Mouse (Mus musculus): Measurements from ENCODE around the gene Arhgef26. TPM values are rescaled to one million over a fixed set of nuclear protein-coding genes. Genes with fewer than 3 reads are reported as not detected.

The Arhgef26 gene
- 10 to 100 TPM; 47.6 to 47.8 TPM for total RNA-seq (2021)
- long read RNA-seq, full-length matches to known transcripts = 14 of 21 reads
- long read RNA-seq, partial matches to known transcripts = 4 of 21 reads
- long read RNA-seq, other reads (novel, unspliced or antisense) = 3 of 21 reads

DNA sequence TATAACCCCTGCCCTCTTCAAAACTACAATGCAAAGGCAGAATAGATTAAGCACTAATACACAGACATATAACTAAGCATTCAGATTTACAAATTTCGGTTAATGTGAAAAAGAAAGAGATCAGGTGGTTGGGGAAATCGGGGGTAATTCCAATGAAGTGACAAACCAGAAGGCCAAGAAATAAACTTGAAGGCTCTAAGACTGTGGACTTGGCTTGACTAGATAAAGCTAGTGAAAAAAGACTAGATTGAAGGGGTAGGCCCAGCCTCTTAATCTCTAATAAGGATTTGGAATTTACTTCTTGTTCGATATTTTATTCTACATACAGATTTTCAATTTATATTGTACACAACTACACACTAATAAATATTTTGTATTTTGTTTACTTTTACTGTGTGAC is at the start of gene Arhgef26:
Gene Arhgef26 (plus strand): TSS at position 301 of the 400 bp plus-strand sequence.
- DNase-seq (ENCODE audit: low spot score in 2 of 2) = no peak

DNA sequence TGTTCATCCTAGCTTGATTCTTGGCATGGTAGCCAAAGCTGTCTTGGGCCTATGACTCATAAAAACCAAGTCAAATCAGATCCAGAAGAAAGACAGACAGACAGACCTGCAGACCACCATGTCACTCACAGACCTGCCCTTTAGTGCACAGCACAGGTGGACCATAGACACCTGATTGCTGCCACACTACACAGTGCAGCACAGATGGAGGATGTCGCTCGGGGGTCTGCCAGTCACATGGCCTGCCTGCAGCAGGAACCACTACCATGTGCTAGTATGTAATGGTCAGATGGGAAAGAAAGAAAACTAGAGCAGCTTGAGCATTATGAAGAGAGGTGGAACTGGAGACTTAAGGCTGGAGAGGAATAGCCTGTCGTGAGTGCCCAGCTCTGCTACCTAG is 27.7 kb upstream of the Arhgef26 start:
- DNase-seq (ENCODE audit: low spot score in 2 of 2) = no peak

DNA sequence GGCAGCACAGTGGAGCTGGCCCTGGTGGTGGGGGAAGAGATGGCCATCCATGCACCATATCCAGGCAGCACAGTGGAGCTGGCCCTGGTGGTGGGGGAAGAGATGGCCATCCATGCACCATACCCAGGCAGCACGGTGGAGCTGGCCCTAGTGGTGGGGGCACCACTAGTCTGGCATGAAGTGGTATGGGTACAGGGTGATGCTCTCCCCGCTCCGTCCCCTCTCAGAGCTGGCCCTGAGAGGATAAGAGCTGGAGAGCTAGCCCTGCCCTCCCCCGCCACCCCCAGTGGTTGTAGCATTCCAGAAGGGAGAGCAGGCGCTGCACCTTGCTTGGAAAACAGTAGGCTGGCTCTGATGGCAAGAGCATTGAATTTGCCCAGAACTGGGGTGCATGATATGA is 26.9 kb upstream of the Arhgef26 start:
- no peak for DNase-seq (ENCODE audit: low spot score in 2 of 2)

DNA sequence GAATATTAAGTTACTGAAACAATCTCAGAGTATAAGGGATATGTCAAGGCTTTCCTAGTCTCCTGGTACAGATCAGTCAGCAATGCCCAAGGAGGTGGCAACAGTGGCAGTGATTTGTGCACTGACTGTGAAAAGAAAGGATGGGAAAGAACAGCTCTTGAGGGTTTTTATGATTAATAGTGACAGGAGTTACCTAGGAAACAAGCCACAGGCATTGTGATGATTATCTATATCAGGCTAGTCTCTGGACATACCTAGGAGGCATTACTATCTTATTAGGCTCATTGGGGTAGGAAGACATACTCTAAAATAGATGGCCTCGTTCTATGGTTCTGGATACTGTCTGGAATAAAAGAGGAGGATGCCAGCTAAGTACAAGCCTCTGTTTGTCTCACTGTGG is 13.4 kb upstream of the Arhgef26 start:
- no peak for DNase-seq (ENCODE audit: low spot score in 2 of 2)

DNA sequence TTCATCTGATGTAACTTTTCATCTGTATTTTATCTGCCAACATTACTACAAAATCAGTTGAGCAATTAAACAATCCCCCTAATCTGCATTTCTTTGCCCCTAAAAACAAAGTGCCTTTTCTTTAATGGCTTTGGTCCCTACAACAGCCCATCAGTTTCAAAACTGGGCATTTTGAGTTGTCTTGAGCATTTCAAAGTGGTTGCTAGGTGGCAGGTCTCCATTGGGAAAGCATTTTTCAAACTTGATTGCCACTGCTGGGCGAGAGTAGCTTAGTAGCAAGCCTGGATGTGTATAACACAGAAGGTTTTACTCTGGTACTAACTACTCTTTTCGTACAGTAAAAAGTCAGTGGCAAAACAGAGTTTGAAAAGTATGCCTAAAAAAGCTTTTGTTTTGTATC is 10.2 kb upstream of the Arhgef26 start:
- DNase-seq (ENCODE audit: low spot score in 2 of 2) = no peak

DNA sequence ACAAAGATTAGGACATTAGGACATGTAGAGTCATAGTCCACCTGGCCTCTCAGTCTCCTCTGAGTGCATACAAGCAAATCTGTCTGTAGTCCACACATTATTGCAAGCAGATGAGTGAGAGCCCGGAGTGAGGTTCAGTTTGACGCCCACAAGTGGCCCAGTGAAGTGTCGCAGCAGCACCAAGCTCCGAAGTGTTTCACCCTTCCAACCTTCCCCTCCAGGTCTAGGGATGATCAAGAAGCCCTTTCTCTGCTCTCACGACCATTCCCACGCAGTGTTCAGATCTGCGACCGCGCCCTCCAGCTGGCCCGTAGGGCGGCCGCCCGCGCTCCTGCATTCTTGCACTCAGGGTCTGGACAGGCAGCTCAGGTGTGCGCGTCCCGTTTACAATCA is 313 bp downstream of the Arhgef26 start:
- no peak for DNase-seq (ENCODE audit: low spot score in 2 of 2)

DNA sequence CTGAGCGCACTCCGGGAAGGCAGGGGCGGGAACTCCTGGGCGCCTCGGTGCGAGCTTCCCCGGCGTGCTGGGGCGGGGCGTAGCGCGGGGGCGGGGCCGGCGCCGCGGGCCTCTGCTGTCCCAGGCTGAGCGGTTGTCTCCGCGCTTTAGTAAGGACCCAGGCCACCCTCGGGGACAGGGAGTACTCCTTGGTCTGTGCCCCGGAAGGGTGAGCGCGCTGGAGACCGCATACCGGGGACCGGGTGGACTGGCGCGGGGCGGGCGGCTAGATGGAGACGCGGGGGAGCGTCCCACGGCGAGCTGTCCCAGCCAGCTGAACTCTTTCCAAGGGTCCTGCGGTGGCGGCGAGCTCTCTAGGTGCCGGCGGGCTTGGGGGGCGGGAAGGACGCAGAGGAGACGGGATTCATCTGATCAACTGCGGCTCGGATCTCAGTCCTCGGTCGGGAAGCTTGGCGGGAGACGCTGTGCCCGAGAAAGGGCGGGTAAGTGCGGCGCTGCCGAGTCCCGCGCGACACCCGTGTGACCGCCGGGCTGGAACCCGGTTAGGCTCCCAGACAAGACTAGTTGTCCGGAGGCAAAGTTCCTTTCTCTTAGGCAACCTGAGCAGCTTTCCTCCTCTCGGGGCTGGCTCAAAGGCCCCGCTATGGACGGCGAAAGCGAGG is 841 bp downstream of the Arhgef26 start:
- DNase-seq (ENCODE audit: low spot score in 2 of 2) = peak; percentile 62 to 72

DNA sequence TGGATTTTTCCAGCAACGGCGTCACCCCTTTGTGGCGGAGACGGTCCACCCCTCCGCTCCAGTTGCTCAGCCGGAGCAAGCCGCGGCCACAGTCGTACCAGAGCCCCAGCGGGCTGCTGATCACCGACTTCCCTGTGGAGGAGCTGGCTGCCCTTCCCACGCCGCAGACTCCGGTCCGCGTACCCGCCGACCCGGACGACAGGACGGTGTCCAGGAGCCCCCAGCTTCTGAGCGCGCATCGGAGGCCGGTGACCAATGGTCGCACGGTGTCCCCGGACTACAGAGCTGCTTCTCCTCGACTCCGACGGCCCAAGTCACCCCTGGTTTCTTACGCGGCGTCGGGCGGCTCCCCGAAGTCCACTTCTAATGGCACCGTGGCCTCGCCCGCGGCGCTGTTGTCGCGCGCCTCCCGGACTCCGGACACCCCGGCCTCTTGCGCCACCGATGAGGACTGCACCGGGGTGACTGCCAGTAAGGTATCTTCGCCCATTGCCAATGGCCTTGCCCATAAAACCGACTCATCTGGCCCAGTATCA is 1.4 kb downstream of the Arhgef26 start:
- peak; percentile 25 to 58 for DNase-seq (ENCODE audit: low spot score in 2 of 2)

DNA sequence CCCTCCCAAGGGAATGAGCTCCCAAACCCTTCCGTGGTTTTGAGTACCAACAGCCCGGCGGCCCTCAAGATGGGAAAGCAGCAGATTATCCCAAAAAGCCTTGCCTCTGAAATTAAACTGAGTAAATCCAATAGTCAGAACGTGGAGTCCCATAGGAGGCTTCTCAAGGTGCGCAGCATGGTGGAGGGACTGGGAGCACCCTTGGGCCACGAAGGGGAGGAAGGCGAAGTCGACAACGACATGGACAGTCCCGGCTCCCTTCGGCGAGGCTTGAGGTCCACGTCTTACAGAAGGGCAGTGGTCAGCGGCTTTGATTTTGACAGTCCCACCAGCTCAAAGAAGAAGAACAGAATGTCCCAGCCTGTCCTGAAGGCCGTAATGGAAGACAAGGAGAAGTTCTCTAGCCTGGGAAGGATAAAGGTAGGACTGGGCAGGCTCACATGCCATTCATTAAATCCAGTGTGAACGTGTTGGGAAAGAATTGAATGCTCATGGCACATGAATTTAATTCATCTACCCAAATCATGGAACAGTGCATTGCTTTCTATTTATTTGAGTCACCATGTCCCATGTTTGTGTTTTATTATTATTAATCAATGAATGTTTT is 2.1 kb downstream of the Arhgef26 start:
- DNase-seq (ENCODE audit: low spot score in 2 of 2) = peak in 1 of 2 experiments; percentile 29

DNA sequence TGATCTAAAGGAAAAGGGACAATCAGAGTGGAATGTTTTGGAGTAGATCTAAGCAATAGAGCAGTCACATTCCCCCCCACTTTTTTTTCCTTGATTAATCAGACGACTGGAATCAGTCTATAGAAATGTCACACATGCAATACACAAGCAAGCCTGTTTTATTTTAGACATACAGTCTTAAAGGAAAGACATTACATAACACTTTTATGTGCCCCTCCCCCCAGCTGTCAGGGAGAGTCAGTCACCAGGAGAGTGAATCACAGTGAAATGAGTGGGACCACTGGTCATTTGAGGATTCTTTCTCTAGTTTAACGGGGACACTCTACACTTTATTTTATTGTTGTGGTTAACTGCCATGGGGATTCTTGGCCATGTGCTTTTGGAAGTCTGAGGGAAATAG is 2.7 kb downstream of the Arhgef26 start:
- no peak for DNase-seq (ENCODE audit: low spot score in 2 of 2)

DNA sequence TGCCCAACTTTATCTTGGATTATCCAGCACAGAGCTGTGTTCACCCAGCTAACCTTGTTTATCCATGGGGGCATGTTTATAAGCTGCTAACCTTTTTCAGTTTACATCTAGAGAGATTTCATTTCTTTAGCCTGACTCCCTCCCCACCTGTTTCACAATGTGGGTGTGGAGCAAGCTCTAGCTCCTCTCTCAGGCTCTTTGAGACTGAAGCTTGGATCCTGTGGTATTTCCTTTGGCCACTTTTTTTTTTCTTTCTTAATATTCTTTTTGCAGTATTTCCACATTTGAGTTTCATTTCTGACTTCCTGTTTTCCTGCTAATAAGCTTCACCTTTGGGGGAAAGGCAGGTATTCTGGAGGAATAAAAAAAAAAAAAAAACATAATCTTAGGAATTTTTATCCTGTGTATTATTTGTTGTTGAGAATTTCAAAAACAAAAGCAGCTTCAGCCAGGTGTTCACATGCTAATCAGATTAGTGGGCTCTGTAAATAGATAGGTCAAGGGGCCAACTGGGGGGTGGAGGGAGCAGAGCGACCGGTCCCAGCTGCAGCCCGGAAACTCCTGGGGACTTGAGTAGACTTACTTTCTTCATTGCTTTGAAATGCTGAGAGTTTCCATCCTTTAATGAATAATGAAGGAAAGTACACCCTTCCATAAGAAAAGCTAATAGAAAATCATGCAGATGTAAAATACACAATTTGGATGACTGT is 3.5 kb downstream of the Arhgef26 start:
- no peak for DNase-seq (ENCODE audit: low spot score in 2 of 2)

DNA sequence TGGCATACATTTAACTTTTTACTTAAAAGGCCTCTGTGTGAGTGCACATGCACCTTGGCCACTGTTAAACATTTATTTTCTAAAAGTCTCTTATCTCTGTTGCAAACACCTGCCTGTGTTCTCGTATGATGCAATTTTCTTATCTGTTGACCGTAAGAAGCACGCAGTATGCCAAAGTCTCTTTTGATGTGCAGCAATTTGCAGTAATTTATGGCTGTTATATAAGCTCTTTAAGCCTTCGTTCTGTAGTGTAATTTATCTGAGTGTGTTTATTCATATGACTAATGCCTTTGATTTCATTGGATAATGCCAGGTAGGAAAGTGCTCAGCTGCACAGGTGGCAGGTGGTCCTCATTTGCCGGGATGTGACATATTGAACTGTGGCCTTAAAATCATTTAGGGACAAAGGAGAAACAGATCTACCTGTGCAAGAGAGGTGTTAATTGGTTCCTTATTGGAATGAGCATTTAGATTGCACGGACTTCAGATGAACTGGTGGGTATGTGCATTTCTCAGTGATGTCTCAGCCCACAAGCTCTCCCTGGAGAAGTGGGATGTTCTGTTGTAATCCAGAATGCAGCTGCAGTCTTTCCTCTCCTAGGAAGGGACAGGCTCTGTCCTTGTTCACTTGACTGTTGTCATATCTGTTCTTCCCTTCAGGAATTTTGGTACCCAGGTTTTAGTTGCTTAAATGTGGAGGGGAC is 10.5 kb downstream of the Arhgef26 start:
- no peak for DNase-seq (ENCODE audit: low spot score in 2 of 2)

DNA sequence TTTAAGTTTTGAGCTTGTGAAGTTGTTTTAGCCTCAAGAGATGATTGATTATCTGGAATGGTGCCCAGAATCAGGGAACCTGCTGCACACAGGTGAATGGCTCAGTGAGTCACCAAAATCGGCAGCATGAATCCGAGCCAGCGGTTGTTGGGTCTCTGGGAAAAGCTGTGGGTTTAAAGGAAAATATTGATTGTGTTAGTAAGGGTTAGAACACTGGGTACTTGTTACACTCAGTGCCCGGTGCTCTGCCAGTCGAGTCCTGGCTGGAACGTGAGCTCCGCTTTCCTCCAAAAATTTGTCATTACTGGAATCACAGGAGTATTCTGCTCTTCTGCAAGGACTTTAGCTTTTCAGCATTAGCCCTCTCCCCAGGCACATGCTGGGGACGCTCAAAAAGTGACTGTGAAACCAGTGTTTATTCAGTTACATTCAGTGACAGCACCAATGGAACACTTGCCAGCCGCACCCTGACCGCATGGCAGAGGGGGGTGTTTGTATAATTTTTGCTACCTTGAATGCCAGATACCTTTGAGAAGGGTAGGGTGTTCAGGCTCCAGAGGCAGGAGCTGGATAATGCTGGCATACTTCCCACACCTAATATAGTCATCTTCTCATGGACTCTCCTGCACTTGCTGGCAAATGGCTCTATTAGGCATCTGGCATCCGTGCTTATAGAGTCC is 11.2 kb downstream of the Arhgef26 start:
- no peak for DNase-seq (ENCODE audit: low spot score in 2 of 2)

DNA sequence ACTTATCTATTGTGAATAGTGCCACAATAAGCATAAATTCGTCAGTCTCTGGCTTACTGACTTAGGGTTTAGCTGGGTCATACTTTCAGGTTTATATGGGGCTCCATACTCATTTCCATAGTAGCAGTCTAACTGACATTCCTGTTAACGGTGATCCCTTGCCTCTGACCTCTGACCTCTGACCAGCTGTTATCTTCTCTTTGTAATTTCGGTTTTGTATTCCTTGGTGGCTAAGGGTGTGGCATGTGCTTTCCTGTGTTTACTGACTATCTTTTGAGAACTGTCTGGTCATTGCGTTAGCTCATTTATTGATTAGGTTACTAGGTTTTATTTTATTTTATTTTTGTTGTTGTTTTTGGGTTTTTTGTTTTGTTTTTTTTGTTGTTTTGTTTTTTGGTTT is 13.9 kb downstream of the Arhgef26 start:
- DNase-seq (ENCODE audit: low spot score in 2 of 2) = no peak

DNA sequence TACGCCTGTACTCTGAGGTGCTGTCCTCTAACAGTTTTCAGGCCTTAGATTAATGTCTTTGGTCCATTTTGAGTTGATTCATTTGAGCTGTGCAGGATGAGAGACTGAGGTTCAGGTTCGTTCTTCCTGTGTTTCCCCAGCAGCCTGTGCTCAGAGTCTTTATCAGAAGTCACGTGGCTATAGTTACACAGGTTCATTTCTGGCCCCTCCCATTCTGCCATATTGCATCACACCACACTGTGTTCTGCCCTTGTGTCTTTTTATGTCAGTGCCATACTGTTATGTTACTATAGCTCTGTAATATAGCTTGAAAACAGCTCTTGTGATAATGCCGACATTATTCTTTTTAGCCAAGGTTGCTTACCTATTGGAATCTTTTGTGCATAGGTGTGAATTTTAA is 14.7 kb downstream of the Arhgef26 start:
- no peak for DNase-seq (ENCODE audit: low spot score in 2 of 2)

DNA sequence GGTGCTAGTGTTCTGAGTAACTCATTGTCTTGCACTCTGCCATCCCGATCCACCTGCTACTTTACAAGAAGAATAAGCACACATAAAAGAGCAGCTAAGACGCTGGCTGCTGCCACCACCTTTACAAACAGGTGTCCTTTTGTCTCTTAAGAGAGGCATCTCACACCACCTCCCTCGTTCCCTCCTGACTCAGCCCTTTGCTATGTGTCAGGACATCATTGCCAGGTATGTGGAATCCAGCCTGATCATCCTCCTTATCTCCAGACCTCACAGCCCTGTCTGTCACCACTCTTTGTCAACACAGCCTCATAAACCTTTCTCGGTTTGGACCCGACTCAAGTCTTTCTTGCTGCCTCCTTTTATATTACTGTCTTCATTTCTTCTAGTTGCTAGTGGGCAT is 29.7 kb downstream of the Arhgef26 start:
- DNase-seq (ENCODE audit: low spot score in 2 of 2) = no peak

DNA sequence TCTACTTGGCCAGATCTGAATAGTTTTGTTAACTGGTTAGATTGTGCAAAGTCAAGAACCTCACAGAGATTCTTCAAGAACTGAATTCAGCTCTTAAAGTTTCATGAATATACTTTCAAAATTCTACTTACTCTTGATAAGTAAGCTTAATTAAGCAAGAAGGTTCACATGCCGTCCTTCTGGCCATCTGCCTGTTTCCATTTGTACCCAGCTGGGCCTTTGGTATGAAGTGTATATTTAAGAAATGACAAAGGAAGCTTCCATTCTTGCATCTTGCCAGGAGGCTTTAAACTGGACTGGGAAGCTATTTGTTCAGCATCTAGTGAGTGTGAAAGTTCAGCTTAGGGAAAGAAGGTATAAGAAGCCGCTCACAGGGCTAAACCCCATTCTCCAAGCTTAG is 34.7 kb downstream of the Arhgef26 start:
- no peak for DNase-seq (ENCODE audit: low spot score in 2 of 2)

DNA sequence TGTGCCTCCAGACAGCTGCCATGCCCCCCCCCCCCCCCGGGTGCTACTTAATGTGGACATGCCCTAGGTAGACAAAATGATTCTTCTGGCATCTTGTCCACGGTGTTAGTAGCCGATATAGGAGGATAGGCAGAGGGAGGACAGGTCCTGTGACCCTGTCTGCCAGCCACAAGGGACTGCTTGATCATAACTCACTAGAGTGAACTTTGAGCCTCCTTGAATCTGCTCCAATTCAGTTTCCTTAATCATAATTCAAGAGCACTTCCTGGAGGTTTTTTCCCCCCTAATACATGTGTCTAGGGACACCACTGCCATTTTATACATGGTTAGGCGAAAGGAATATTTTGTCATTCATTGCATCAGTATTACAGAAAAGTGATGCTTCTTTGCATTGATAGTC is 36.2 kb downstream of the Arhgef26 start:
- DNase-seq (ENCODE audit: low spot score in 2 of 2) = no peak

DNA sequence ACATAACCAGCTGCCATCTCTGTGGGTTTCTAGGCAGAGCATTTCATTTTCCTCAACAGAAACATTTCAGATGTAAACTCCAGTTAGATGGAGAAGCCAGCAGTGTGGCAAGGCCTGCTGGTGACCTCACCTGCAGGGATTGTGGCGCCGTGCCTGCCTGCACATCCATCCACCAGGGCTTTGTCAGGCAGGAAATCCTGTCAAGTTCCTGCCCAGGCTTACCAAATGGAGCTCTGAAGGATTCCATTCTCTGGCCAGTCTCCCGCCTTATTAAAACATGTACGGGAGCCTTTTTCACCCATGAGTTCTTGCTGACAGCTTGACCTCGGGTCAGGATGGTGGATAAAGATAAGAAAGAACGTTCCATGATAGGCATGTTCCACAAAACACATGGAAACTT is 36.7 kb downstream of the Arhgef26 start:
- DNase-seq (ENCODE audit: low spot score in 2 of 2) = no peak

DNA sequence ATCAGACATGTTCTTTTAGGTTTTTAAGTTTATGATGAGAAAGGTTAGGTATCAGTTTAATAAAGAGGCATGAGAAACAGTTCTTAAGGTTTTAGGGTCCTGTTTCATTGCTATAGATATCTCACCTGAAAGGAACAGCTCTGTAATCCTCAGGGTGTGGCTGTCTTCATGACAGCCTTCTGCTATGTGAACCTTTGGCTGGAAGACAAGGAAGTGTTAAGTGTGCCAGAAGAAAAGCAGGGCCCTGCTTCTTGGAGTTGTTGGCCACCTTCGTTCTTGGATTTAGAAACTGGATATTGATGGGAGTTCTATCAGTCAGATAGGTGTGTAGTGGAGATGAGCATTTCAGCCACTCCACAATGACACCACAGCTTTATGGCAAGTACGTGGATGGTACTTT is 38.6 kb downstream of the Arhgef26 start:
- no peak for DNase-seq (ENCODE audit: low spot score in 2 of 2)

DNA sequence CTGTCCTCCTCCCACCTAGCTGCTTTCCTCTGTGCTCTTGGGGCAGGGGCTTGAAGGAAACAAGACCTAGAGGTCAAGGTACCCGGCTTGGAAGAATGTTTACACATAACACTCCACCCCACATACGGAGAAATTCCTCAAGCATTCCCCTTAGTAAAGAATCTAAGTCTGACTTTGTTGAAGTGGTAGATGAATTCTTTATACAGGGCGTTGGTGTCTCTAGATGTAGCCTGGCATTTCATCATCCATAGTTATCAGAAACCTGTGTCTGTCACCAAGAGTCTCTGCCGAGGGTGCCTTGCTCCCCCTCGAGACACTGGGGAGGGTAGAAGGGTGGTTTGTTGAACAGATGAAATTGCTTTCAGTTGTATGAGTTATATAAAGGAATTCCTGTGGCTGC is 41.8 kb downstream of the Arhgef26 start:
- no peak for DNase-seq (ENCODE audit: low spot score in 2 of 2)

Data from layer of hippocampus, postnatal 10 days (tissue).